Mouse (Mus musculus): Measurements from ENCODE around the gene Prrc2a. TPM values are rescaled to one million over a fixed set of nuclear protein-coding genes. Genes with fewer than 3 reads are reported as not detected.
A peak's percentile ranks its signal among the peaks of the same experiment; 100 is the strongest.

Gene Prrc2a
- polyA plus RNA-seq, 1 experiment from 2014 or later = 147 TPM

DNA sequence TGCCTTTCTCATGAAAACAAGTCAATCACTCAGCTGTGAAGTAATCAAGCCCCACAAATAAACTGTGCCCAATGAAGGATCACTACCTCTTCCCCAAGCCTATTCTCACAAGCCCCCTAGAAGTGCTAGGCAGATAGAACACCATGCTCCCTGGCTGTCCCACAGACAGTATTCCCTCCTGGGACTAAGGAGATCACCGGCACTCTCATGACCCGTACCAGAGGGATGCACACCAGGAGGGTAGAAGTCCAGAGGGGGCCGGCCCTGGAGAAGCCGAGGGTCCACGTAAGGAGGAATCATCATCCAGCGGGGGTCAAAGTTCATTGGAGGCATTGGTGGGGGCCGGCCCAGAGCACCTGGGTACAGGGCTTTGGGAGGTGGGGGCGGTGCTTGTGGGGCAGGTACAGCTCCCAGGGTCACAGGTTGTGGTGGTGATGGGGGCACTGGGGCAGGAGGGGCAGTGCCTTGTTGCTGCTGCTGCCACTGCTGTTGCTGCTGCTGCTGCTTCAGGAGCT lies 7.0 kb downstream of the Prrc2a start:
- Histone ChIP-seq H3K4me2 (no peak overlapping the region), H3K27ac (no peak overlapping the region), H3K4me3 (no peak overlapping the region), H3K36me3 (peaks cover 97% of the 10 kb centered on the region), H3K9me3 (no peaks in the 10 kb centered on the region), H3K4me1 (peaks cover 29% of the 10 kb centered on the region), H3K9ac (no peak overlapping the region), H3K27me3 (no peaks in the 10 kb centered on the region)
- 90% methylated on average over 8 of the region's 8 CpGs for WGBS
- no peak for ATAC-seq (ENCODE audit: insufficient number of reproducible peaks, low FRiP score, low TSS enrichment, low read depth)

DNA sequence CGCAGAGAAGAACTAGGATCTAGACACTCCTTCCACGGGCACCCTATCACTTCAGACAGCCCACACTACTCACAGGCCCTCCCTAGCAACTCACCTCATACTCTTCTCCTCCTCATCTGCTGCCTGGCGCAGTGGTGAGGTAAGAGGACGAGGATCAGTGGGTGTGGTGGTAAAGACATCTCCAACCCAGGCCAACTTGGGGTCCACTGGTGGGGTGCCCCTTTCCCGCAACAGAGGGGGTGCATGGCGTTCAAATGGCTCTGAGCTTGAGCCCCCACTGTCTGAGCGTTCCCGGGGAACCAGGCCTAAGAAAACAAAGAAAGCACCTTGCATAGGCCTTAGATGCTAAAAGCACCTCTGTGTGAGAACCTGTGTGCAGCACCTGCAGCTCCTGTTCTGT lies 7.4 kb downstream of the Prrc2a start:
- Histone ChIP-seq H3K27ac (no peak overlapping the region), H3K27me3 (no peaks in the 10 kb centered on the region), H3K4me2 (no peak overlapping the region), H3K4me3 (no peak overlapping the region), H3K4me1 (peaks cover 24% of the 10 kb centered on the region), H3K9me3 (no peaks in the 10 kb centered on the region), H3K36me3 (peaks cover 100% of the 10 kb centered on the region), H3K9ac (no peak overlapping the region)
- ATAC-seq (ENCODE audit: insufficient number of reproducible peaks, low FRiP score, low TSS enrichment, low read depth) = no peak
- 90% methylated on average over 8 of the region's 8 CpGs for WGBS

DNA sequence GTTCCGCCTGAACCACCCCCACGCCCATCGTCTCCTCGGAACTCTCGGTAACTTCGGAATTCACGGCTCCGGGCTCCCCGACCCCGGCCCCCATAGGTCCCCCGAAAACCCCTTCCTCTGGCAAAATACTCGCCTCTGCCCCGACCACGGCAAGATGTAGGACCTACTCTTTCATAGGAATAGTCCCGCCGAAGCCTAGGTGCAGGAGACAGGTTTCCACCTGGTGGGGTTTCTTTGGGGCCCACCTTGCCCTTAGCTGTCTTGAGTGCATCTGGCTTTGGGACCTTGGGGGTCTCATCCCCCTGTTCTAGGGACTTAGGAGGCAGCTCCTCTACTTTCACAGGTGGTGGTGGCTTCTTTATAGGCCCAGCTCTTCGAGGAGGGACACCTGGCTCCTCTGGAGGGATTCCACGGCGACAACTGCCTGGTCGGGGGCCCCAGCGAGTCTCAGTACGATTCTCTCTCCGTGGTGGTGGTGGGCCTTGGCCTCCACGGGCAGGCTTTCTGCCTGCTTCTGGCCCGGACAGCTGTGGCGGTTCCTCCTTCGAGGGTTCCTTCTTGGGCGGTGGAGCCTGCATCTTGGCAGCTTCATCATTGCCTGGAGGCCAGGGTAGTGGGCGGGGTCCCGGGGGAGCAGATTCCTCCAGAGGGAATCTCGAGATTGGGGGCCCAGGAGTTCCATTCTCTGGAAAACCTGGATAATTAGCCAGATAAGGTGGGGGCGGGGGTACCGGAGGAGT lies 8.1 kb downstream of the Prrc2a start:
- Histone ChIP-seq H3K4me1 (peaks cover 18% of the 10 kb centered on the region), H3K4me2 (no peak overlapping the region), H3K27me3 (no peaks in the 10 kb centered on the region), H3K9ac (no peak overlapping the region), H3K27ac (no peak overlapping the region), H3K4me3 (no peak overlapping the region), H3K9me3 (no peaks in the 10 kb centered on the region), H3K36me3 (peaks cover 100% of the 10 kb centered on the region)
- ATAC-seq (ENCODE audit: insufficient number of reproducible peaks, low FRiP score, low TSS enrichment, low read depth) = no peak
- WGBS = 85% methylated on average over 33 of the region's 33 CpGs

- Histone ChIP-seq H3K27me3 (no peaks in the 10 kb centered on the region), H3K9me3 (no peaks in the 10 kb centered on the region), H3K4me2 (no peak overlapping the region), H3K4me1 (peaks cover 10% of the 10 kb centered on the region), H3K27ac (no peak overlapping the region), H3K4me3 (no peak overlapping the region), H3K36me3 (peaks cover 98% of the 10 kb centered on the region), H3K9ac (no peak overlapping the region)
- WGBS = 88% methylated on average over 12 of the region's 12 CpGs
- no peak for ATAC-seq (ENCODE audit: insufficient number of reproducible peaks, low FRiP score, low TSS enrichment, low read depth)
Observed at GRCm38 (mm10) chr17:35155451-35155850, 9.2 kb downstream of the Prrc2a start.

DNA sequence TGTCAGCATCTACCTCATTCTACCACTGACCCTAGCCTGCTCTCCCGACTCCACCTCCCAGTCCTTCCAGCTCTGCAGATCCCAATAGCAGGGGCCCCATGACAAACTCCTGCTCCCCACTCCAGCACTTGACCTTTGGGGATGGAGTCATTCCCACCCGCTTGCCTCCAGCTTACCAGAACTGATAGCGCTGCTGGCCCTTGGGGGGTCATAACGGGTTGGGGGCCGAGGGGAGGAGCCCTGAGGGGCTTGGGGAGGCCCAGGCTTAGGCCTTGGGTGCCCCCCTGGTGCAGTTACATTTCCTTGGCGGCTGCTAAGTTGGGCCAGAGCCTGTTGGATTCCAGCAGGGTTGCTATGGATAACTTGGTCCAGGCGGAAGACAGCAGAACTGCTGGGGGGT lies 10.1 kb downstream of the Prrc2a start:
- 80% methylated on average over 7 of the region's 7 CpGs for WGBS
- Histone ChIP-seq H3K4me1 (peaks cover 10% of the 10 kb centered on the region), H3K4me2 (no peak overlapping the region), H3K27ac (peak overlapping the region; percentile 48; the same call in 1 of the 2 replicates), H3K36me3 (peaks cover 98% of the 10 kb centered on the region), H3K4me3 (no peak overlapping the region), H3K27me3 (no peaks in the 10 kb centered on the region), H3K9ac (no peak overlapping the region), H3K9me3 (no peaks in the 10 kb centered on the region)
- no peak for ATAC-seq (ENCODE audit: insufficient number of reproducible peaks, low FRiP score, low TSS enrichment, low read depth)

GRCm38 (mm10) chr17:35153931-35154330 lies 10.8 kb downstream of the Prrc2a start:
- Histone ChIP-seq H3K27ac (no peak overlapping the region), H3K9ac (no peak overlapping the region)

DNA sequence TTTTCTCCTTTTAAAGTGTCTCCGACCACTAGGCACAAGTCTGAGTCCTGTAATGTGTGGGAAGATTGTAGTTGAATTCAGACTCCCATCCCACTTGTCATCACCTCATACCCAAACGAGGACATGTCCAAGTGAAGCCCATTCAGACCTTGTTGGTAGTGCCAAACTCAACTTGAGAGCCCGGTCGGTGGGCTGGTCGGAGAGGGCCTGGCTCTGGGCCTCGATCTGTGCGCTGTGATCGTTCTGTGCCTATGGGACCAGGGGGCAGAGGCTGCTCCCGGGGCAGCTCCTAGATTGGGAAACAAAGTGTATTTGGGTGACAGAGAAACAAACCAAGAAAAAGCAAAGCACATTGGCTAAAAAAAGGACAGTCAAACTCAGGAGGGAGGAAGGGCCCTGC lies 11.6 kb downstream of the Prrc2a start:
- ATAC-seq (ENCODE audit: insufficient number of reproducible peaks, low FRiP score, low TSS enrichment, low read depth) = no peak
- Histone ChIP-seq H3K27me3 (no peaks in the 10 kb centered on the region), H3K36me3 (peaks cover 98% of the 10 kb centered on the region), H3K4me1 (peaks cover 10% of the 10 kb centered on the region), H3K9ac (no peak overlapping the region), H3K4me2 (no peak overlapping the region), H3K4me3 (no peak overlapping the region), H3K9me3 (no peaks in the 10 kb centered on the region), H3K27ac (no peak overlapping the region)
- 91% methylated on average over 9 of the region's 9 CpGs for WGBS

More at GRCm38 (mm10) chr17:35153931-35154330, 10.8 kb downstream of the Prrc2a start:
- ATAC-seq (ENCODE audit: insufficient number of reproducible peaks, low FRiP score, low TSS enrichment, low read depth) = no peak
- no peak overlapping the region for H3K4me2 ChIP-seq
- H3K27me3 ChIP-seq = no peaks in the 10 kb centered on the region
- no peaks in the 10 kb centered on the region for H3K9me3 ChIP-seq
- WGBS = 53% methylated on average over 4 of the region's 4 CpGs
- H3K36me3 ChIP-seq = peaks cover 98% of the 10 kb centered on the region
- H3K4me3 ChIP-seq = no peak overlapping the region
- peaks cover 10% of the 10 kb centered on the region for H3K4me1 ChIP-seq

DNA sequence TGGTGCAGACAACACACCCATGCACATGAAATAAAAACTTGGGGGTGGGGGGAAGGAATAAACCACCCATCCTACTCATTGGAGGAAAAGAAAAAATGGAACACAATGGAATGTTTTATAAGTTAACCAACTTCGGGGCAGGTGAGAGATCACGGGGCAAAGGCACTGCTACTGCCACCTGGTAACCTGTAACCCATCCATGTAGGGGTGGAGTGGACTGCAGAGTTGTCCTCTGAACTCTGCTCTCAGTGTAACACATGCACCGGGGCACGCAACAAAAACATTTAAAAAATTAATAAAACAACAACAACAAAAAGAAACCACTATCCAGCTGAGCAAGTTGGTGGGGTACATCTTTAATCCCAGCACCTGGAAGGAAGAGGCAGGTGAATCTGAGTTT lies 12.6 kb downstream of the Prrc2a start:
- no peaks in the 10 kb centered on the region for H3K27me3 ChIP-seq
- H3K27ac ChIP-seq = no peak overlapping the region
- H3K4me3 ChIP-seq = no peak overlapping the region
- H3K36me3 ChIP-seq = peaks cover 98% of the 10 kb centered on the region
- no peak overlapping the region for H3K9ac ChIP-seq
- H3K9me3 ChIP-seq = no peaks in the 10 kb centered on the region
- peaks cover 10% of the 10 kb centered on the region for H3K4me1 ChIP-seq
- no peak for ATAC-seq (ENCODE audit: insufficient number of reproducible peaks, low FRiP score, low TSS enrichment, low read depth)
- WGBS = 98% methylated on average over 4 of the region's 4 CpGs
- no peak overlapping the region for H3K4me2 ChIP-seq

DNA sequence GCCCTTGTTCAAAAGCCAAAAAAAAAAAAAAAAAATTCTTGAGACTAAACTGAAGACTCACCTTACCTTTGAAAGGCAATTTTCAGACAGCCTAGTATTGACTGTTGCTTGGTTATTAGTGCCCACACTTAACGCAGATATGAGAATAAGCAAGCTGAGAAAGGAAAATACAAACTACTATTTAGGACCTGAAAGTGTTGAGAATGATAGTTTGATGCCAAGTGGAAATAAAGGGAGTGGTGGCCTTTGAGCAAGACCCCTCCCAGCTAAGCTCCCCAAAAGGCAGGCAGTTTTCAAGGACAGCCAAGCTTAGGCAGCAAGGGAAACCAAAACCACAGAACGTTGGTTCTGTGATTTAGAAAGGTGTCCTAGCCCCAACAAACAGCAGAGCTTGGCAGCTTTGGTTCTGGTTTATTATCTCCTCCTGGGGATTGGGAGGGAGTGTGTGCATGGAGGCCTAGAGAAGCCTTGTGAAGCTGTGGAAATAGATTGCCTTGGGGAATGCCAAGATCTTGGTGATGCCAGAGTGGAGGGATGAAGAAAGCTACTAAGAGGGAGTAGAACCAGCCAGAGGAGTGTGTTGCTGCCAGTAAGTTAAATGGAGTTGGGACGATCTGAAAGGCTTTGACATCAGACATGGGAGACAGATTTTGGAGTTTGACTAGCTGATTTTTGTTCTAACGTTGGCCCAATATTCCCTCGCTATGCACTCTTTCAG lies 16.6 kb downstream of the Prrc2a start:
- Histone ChIP-seq H3K4me1 (no peaks in the 10 kb centered on the region), H3K9ac (no peak overlapping the region), H3K27me3 (no peaks in the 10 kb centered on the region), H3K4me2 (no peak overlapping the region), H3K4me3 (no peak overlapping the region), H3K27ac (0 out of 2 replicates have a peak overlapping the region, but pooled peaks have one; percentile 52), H3K36me3 (peaks cover 98% of the 10 kb centered on the region), H3K9me3 (no peaks in the 10 kb centered on the region)
- 57% methylated on average over 5 of the region's 5 CpGs for WGBS
- ATAC-seq (ENCODE audit: insufficient number of reproducible peaks, low FRiP score, low TSS enrichment, low read depth) = no peak

DNA sequence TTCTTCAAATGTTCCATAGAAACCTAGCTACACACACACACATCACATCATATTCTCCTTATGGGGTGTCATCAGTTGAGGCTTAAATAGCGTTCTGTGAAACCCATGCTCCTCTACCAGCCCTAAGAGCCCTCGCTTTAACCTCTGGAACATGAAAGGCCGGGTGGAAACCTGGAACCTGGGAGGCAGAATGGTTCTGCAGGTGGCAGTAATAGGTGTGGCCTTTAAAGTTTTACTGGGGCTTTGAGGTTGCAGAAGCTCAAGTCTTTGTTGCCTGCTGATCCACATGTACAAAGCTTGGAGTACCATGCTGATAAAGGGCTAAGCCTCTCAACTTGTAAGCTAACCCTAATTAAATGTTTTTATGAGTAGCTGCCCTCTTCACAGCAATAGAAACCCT lies 17.3 kb downstream of the Prrc2a start:
- Histone ChIP-seq H3K27ac (no peak overlapping the region; the same call in 1 of the 2 replicates), H3K4me2 (no peak overlapping the region), H3K4me3 (no peak overlapping the region), H3K9me3 (no peaks in the 10 kb centered on the region), H3K36me3 (peaks cover 98% of the 10 kb centered on the region), H3K9ac (no peak overlapping the region), H3K27me3 (no peaks in the 10 kb centered on the region), H3K4me1 (no peaks in the 10 kb centered on the region)
- 39% methylated on average over 3 of the region's 3 CpGs for WGBS
- no peak for ATAC-seq (ENCODE audit: insufficient number of reproducible peaks, low FRiP score, low TSS enrichment, low read depth)

DNA sequence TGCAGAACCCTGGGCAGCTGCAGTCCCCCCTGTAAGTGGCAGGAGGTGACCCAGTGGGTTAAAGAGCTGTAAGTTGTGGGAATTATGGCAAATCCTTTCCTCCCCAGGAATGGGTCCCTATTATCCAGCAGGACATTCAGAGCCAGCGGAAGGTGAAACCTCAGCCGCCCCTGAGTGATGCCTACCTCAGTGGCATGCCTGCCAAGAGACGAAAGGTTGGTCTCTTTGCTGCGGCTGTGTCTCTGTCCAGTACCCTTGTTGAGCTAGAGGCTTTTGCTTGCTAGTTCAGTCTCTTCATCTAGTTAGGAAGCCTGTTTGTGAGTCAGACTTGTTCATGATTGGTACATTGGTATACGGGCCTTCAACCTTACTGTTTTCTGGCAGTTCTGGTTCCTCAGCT lies 18.6 kb downstream of the Prrc2a start:
- WGBS = 86% methylated on average over 5 of the region's 5 CpGs
- Histone ChIP-seq H3K4me2 (no peak overlapping the region), H3K4me1 (no peaks in the 10 kb centered on the region), H3K9ac (no peak overlapping the region), H3K27me3 (no peaks in the 10 kb centered on the region), H3K36me3 (peaks cover 98% of the 10 kb centered on the region), H3K4me3 (no peak overlapping the region), H3K27ac (no peak overlapping the region), H3K9me3 (no peaks in the 10 kb centered on the region)
- ATAC-seq (ENCODE audit: insufficient number of reproducible peaks, low FRiP score, low TSS enrichment, low read depth) = no peak

- Histone ChIP-seq H3K9ac (no peak overlapping the region), H3K36me3 (peaks cover 88% of the 10 kb centered on the region), H3K4me3 (no peak overlapping the region), H3K27ac (no peak overlapping the region), H3K4me2 (no peak overlapping the region), H3K27me3 (no peaks in the 10 kb centered on the region), H3K9me3 (no peaks in the 10 kb centered on the region), H3K4me1 (peaks cover 8% of the 10 kb centered on the region)
- WGBS = 90% methylated on average over 6 of the region's 6 CpGs
- ATAC-seq (ENCODE audit: insufficient number of reproducible peaks, low FRiP score, low TSS enrichment, low read depth) = no peak
Observed at GRCm38 (mm10) chr17:35141971-35142370, 22.7 kb downstream of the Prrc2a start.
